Mouse (Mus musculus) brain, adult 2 months (tissue): ENCODE measurements around the gene Ssrp1.

ENCODE experiments used
- DNase-seq: peaks from one replicate; pipeline ENCODE4 v3.0.0; 2011; ENCODE audit warnings: low read depth, low spot score

Ssrp1 gene

GRCm38 (mm10) chr2:85036507-85037046, 457 bp upstream of the Ssrp1 start:
- peak; percentile 42 for DNase-seq

GRCm38 (mm10) chr2:85038336-85038735, 1.3 kb downstream of the Ssrp1 start:
- no peak for DNase-seq

DNA sequence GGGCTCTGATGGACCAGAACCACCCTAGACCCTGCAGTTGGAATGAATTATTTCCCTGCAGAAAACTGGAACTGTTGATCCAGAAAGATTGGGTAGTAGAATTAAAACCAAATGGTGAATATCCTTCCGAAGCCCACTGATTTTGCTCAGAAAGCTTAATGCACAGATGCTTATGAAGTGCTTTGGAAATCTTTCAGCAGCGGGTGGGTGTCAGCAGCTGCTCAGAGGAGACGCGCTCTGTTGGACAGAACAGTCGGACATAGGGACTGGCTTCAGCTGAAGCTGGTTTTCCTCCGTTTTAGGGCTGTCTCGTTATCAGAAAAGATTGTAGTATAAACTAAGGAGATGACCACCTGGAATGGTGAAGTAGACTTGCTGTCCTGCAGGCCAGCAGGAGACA, 6.6 kb downstream of the Ssrp1 start:
- DNase-seq, result peak; percentile 36

DNA sequence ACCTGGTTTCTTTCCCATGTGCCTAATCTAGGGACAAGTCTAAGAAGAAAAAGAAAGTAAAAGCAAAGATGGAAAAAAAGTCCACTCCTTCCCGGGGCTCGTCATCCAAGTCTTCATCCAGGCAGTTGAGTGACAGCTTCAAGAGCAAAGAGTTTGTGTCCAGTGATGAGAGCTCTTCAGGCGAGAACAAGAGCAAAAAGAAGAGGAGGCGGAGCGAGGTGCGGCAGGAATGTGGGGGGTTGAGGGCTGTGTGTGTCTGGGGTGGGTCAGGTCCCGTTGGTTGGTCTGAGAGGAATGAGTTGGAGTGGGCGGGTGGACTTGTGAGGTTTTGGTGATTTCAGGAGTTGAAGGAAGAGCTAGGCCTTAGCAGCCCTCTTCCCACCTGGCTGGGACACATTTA, 9.2 kb downstream of the Ssrp1 start:
- no peak for DNase-seq

DNA sequence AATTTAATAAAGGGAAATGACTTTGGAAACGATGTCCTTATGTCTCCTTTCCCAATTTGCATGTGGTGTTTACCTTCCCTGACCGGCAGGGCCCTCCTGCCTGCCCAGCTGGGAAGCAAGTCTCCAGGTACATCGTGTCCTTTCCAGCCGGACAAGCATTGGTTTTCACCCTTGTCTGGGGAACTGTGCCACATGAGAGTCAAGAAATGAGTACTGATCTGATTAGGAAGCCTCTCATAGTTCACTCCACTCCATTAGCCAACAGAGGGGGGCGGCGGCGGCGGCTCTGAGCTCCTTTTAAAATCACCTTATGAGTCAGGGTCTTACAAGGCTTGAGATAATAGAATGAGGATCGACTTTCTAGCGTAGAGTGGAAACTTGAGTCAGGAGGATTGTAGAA, 10.0 kb downstream of the Ssrp1 start:
- no peak for DNase-seq

DNA sequence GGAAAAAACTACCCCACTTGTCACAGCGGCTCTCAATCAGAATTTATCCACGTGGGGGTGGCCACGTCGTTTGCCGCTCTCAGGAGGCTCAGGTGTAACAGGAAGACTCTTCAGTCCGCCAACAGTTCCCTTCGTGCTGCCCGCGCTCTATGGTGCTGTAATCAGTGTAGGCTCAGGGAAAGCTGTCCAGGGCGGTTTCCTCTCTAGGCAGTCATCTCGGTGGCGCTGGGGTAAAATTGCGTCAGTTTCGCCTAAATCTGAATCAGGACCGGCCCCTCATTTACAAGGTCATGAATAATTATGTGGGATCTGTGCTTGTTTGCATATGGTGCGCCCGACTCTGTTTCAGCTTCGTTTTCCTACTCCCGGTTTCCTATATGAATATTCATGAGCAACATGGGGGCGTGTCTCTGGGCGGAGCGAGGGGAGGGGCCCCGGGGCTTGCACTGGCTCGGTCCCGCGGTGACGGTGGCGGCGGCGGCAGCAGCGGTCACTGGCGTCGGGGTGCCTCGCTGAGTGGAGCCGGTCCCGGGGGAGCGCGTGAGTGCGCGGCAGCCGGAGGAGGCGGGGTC, 10.6 kb downstream of the Ssrp1 start, which contains the start of gene Tnks1bp1:
Tnks1bp1 (plus strand) TSS at position 427 of the 572 bp plus-strand sequence.
- DNase-seq, result peak; percentile 98

DNA sequence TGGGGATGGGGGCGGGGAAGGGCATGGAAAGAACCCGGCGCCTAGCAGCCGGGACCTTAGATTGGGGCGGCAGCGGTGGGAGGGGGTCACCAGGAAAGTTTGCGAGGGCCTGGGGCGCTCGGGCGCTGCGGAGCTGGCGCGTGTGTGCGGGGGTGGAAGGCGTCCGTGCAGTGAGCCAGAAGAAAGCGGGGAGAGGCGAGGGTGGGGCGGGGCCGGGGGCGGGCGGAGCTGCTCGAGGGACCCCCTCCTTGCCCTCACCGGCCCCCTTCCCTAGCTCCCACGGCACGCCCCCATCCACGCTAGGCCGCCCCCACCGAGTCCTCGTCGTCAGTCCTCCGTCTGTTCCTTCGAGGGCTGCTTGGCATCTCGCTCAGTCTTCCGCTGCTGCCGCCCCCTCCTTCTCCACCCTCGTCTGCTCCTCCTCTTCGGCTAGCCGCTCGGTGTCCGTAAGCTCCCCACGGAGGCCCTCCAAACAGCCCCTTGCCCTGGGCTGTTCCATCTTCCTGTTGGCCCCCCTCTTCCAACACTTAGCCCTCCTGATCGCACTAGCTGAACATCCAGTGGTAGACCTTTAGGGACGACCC, 11.2 kb downstream of the Ssrp1 start:
- peak; percentile 77 for DNase-seq

DNA sequence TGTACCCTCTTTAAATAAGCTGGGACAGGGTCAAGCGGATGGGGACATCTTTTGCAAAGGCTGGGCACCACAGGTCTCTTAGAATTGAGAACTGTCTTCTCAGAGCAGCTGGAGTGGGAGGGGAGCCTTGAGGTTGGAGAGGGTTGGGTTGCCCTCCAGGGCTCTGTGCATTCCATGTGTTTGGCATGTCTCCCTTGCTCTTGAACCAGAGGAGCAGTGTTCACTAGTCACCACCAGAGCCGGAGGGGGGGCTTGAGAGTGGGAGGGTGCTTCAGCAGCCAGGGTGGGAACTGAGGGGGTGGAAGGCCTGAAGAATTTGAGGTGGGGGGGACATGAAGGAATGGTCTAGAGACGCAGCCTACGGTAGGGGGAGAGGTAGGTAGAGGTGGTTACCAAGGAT, 12.2 kb downstream of the Ssrp1 start:
- DNase-seq, result peak; percentile 24

- peak; percentile 79 for DNase-seq
These were observed 13.1 kb downstream of the Ssrp1 start for GRCm38 (mm10) chr2:85050001-85050634.

GRCm38 (mm10) chr2:85050746-85051145, 13.7 kb downstream of the Ssrp1 start:
- DNase-seq, result peak; percentile 30

DNA sequence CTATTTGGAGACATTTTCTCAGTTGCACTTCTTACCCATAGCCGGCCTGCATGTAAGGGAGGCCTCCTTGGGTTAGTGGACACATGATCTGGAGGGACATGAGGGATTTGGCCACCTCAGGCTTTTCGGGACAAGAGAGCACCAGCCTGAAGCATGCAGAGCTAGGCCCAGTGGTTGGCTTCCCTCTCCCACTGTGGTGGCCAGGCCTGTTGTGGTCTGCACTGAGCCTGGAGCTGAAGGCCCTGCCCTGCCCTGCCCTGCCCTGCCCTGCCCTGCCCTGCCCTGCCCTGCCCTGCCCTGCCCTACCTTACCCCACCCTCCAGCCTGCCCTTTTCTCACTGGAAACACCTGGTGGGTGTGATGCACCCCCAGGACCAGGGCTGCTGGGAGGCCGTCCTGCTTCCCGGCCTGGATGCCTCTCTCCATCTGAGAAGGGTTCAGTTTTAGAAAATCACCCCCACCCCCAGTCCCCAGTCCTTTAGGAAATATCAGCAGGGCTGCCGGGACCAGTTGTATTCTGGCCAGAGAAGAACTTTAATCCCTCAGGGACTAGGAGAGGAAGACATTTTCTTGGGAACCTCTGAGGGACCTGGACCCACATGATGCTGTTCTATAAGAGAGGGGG, 16.3 kb downstream of the Ssrp1 start:
- no peak for DNase-seq

- DNase-seq, result no peak
These were observed 19.7 kb downstream of the Ssrp1 start for GRCm38 (mm10) chr2:85056711-85057110.

- DNase-seq, result no peak
These were observed 22.6 kb downstream of the Ssrp1 start for GRCm38 (mm10) chr2:85059677-85060076.

GRCm38 (mm10) chr2:85060591-85061060, 23.6 kb downstream of the Ssrp1 start:
- DNase-seq, result peak; percentile 54

DNA sequence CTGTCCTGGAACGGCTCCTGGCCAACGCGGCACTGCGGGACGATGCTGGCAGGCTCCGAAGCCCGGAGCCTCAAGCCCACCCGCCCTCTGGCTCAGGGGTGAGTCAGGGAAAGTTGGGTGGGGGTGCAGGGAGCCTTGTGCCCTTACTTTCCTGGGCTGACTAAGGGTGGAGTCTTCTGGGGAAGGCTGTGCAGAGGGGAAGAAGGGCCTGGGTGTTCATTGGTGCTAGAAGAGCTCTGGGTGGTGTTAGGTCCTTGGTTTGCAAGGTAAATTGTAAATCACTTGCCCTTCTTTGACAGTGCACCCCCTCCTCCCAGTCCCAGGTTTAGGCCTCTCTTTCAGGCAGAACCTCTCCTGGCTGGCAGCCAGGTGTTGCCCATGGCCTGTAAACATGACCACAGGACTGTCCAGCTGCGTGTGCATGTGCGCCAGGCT, 24.1 kb downstream of the Ssrp1 start:
- no peak for DNase-seq

DNA sequence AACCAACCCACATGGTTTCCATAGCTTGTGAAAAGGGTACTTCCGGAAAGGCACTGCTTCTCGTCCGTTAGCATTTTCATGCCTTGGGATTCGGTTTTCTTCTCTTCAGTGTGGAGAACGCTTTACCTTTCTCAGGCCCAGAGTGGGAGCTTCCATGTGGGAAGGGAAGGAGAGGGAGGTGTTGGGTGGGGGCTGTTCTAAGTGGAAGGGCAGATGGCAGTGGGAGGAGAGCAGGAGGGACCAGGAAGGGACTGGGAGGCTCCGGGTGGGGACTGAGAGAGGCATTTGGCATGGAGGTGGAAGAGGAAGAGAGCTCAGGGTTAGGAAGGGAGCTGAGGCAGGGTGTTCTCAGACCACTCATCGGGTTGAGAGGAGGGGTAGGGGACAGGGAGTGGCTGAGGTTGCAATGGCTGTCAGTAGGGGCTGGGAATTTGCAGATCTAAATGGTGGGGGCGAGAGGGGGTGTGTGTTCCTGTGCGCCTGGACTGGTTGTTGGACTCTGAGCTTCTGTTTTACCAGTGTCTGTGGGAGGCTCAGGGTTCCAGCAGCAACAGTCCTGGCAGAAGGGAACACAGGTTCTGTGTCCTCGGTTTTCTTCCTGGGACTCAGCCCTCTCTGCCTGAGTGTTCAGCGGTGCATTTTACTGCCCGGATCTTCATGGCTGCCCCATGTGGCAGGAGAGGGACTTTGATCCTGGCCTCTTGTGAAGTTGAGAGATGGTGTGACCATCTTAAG, 28.3 kb downstream of the Ssrp1 start:
- DNase-seq, result peak; percentile 77

GRCm38 (mm10) chr2:85066937-85067336, 29.9 kb downstream of the Ssrp1 start:
- DNase-seq, result no peak

- DNase-seq, result peak; percentile 52
These were observed 31.0 kb downstream of the Ssrp1 start for GRCm38 (mm10) chr2:85067903-85068625.

DNA sequence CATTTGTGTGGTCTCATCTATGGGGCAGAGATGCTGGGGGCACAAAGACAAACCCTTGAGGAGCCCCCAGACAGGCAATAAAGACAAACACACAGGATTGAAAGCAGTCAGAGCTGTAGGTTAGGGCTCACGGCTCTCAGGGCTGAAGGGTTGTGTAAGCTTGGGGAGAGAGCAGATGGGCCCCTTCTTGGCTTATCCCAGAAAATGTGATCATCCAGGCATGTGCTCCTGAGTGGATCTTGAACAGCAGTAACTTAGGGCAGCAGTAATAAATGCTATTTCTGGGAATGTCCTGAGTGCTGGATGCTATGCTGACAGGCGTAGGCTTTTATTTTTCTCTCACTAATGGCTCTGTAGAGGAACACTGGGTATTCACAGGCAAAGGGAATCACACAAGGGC, 31.6 kb downstream of the Ssrp1 start:
- DNase-seq, result peak; percentile 65

- DNase-seq, result no peak
These were observed 33.1 kb downstream of the Ssrp1 start for GRCm38 (mm10) chr2:85070086-85070485.

- DNase-seq, result no peak
These were observed 34.9 kb downstream of the Ssrp1 start for GRCm38 (mm10) chr2:85071921-85072320.
